8 mouse cellular contexts compared by ENCODE assay signal in the genomic region with DNA sequence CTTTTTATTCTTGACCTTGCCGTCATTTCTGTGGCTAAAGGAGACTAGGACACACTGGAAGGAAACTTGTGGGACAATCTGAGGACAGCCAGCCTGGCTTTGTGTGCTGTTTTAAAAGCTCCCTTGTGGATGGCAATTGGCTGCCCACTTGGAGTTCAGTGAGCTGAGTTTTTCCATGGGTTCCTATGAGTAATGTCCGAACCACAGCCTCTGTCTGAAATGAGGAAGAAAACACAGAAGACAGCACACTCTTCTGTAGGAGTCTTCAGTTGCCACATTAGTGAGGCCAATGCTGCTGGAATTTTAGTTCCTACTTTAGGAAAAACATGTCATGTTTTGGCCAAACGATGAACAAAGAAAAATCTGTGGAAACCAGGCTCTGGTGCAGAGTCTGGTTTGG.
"Had no signal": no experiment of that assay in that cellular context is flagged by ENCODE, and none has a peak within 500 bp of the region (broad histone marks: within the 10 kb centered on the region; RNA-seq: fewer than 3 reads in every experiment).

No protein-coding gene starts in this region.

- H3K4me3 ChIP-seq: limb, embryonic 10.5 days; liver, embryonic 15.5 days; midbrain, embryonic 13.5 days had no signal

- H3K9me3 ChIP-seq: limb, embryonic 10.5 days; liver, embryonic 15.5 days; midbrain, embryonic 13.5 days had no signal

- H3K27me3 ChIP-seq: liver, embryonic 15.5 days; midbrain, embryonic 13.5 days had no signal

- H3K4me1 ChIP-seq: limb, embryonic 10.5 days; liver, embryonic 15.5 days; midbrain, embryonic 13.5 days had no signal

- H3K27ac ChIP-seq: limb, embryonic 10.5 days; liver, embryonic 15.5 days; midbrain, embryonic 13.5 days; stomach, postnatal 0 days had no signal

- H3K36me3 ChIP-seq: limb, embryonic 10.5 days; liver, embryonic 15.5 days; midbrain, embryonic 13.5 days had no signal

- DNase-seq: kidney, postnatal 25 days; lung, adult 2 months; lung, postnatal 36 days; right cerebral cortex, postnatal 14 days had no signal
